Mouse (Mus musculus) heart, postnatal 0 days (tissue): ENCODE measurements around the gene Palm.

ENCODE experiments used
- CTCF ChIP-seq: IDR thresholded peaks from 2 replicates; pipeline ENCODE4 v1.5.1; 2016; ENCODE audit warnings: antibody characterized with exemption, control low read depth, low read depth
- EP300 ChIP-seq: IDR thresholded peaks from 2 replicates; pipeline ENCODE4 v1.6.1; 2016; ENCODE audit warnings: antibody characterized with exemption, low read depth

DNA sequence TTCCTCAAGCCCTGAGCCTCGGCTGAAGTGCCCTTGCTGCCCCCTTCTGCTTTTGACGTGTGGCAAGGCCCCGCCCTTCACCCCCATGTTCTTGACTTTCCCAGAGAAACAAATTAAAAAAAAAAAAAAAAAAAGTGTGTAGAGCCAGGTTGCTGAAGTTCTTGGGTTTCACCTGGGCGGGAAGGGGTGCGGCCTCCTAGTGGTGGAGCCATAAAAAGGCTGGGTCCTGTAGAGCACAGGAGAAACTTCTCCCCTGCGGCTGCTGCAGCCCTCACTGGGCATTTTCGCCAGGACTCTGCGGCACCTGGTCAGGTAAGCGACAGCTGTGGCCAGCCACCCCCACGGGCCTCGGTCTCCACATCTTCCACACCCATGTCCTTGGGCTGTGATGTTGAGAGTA lies 27.4 kb downstream of the Palm start, which contains the start of gene Misp:
- TF ChIP-seq CTCF (no peak), EP300 (no peak)
